Mouse (Mus musculus): Measurements from ENCODE around the gene Chrnb4. TPM values are rescaled to one million over a fixed set of nuclear protein-coding genes. Genes with fewer than 3 reads are reported as not detected.

Chrnb4 gene
- total and polyA plus RNA-seq, 3 experiments: 0.13 to 0.23 TPM; not detected in 1

GRCm38 (mm10) chr9:55031435-55032167 lies 17.0 kb downstream of the Chrnb4 start:
- no peak overlapping the region for H3K4me2 ChIP-seq (ENCODE audit: insufficient read depth, low read depth, poor library complexity, severe bottlenecking)
- H3K9ac ChIP-seq (ENCODE audit: insufficient read depth, low read depth): no peak overlapping the region
- in situ Hi-C loops (cut with MboI; ENCODE audit: low pct_ligation_motif_present, low pct_unique_long_range_greater_than_20kb, low sequenced_read_pairs) (loop anchor here (25.0 kb wide), 1 partner anchor 256 kb away; no protein-coding TSS in a partner anchor), dilution Hi-C loops (cut with MboI; ENCODE audit: extremely low pct_ligation_motif_present, extremely low pct_unique_long_range_greater_than_20kb, low sequenced_read_pairs) (no loop called here)
- TF ChIP-seq KAT2A (IDR thresholded peaks at IDR 0.05; ENCODE audit: insufficient replicate concordance, low read length) (no peak), CHD2 (IDR thresholded peaks at IDR 0.05; ENCODE audit: low read length) (no peak), E2F4 (IDR thresholded peaks at IDR 0.05; ENCODE audit: insufficient replicate concordance, low read depth, low read length) (no peak), SMC3 (IDR thresholded peaks at IDR 0.05; ENCODE audit: low read depth, low read length) (no peak), BHLHE40 (IDR thresholded peaks at IDR 0.05; ENCODE audit: low read depth, low read length) (no peak), CHD1 (IDR thresholded peaks at IDR 0.05; ENCODE audit: low read depth, low read length) (no peak), USF2 (conservative IDR thresholded peaks at IDR 0.05; ENCODE audit: low read depth, low read length) (no peak), MEF2A (IDR thresholded peaks at IDR 0.05; ENCODE audit: borderline replicate concordance, low read depth, low read length) (no peak), ZC3H11A (IDR thresholded peaks at IDR 0.05; ENCODE audit: low read depth, low read length) (no peak), MAZ (IDR thresholded peaks at IDR 0.05; ENCODE audit: low read depth, low read length) (no peak), MAX (IDR thresholded peaks at IDR 0.05; ENCODE audit: low read length) (no peak), ZMIZ1 (IDR thresholded peaks at IDR 0.05; ENCODE audit: low read depth, low read length) (no peak)
- no peak overlapping the region for H3K4me3 ChIP-seq (replicated peaks in 1 of 3; ENCODE audit: low read depth in 2 of 3, low read length in 2 of 3, poor library complexity in 1 of 3)
- peaks cover 3% of the 10 kb centered on the region for H3K27me3 ChIP-seq (replicated peaks)
- no peak for DNase-seq (ENCODE audit: extremely low read depth)
- no peaks in the 10 kb centered on the region for H3K4me1 ChIP-seq (ENCODE audit: control insufficient read depth in 1 of 2, insufficient read depth in 2 of 2)
- H3K9me3 ChIP-seq (replicated peaks; ENCODE audit: low read length): no peaks in the 10 kb centered on the region
- no peaks in the 10 kb centered on the region for H3K36me3 ChIP-seq (replicated peaks in 1 of 2; ENCODE audit: control insufficient read depth in 1 of 2, insufficient read depth in 1 of 2, low read length in 1 of 2)
- H3K79me2 ChIP-seq (replicated peaks; ENCODE audit: control insufficient read depth, extremely low read depth, insufficient read depth, poor library complexity, severe bottlenecking): no peaks in the 10 kb centered on the region
- no peak overlapping the region for H3K27ac ChIP-seq (ENCODE audit: insufficient read depth, low read depth)

DNA sequence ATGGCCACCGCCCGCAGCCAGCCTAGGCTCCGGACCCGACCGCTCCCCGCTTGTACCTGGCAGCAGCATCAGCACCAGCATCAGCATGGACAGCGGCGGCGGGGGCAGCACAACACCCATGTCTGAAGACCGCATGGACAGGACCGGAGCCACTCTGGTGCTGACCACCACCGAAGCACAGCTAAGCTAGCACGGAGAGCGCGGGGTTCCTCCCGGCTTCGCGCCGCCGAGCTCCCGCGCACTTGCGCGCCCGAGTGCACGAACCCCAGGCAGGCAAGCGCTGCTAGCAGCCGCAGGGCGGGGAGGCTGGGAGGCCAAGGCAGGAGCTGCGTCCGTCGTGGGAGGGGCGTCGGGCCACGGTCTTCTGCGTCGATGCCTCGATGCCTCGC lies 22.3 kb downstream of the Chrnb4 start, which contains the start of gene Chrna3:
Gene Chrna3 (minus strand): TSS at position 288 of the 389 bp plus-strand sequence.
- TF ChIP-seq ETS1 (conservative IDR thresholded peaks at IDR 0.05; ENCODE audit: low read depth, low read length): no peak

More for the DNA sequence above, 22.3 kb downstream of the Chrnb4 start, which contains the start of gene Chrna3:
- Histone ChIP-seq H3K79me2 (replicated peaks; ENCODE audit: control insufficient read depth, extremely low read depth, insufficient read depth, poor library complexity, severe bottlenecking) (no peaks in the 10 kb centered on the region), H3K4me2 (ENCODE audit: insufficient read depth, low read depth, poor library complexity, severe bottlenecking) (no peak within 1 kb of the TSS), H3K9me3 (replicated peaks; ENCODE audit: low read length) (no peaks in the 10 kb centered on the region), H3K4me3 (replicated peaks in 1 of 3; ENCODE audit: low read depth in 2 of 3, low read length in 2 of 3, poor library complexity in 1 of 3) (no peak within 1 kb of the TSS), H3K27me3 (replicated peaks) (no peaks in the 10 kb centered on the region), H3K27ac (ENCODE audit: insufficient read depth, low read depth) (no peak within 1 kb of the TSS), H3K9ac (ENCODE audit: insufficient read depth, low read depth) (no peak within 1 kb of the TSS), H3K36me3 (replicated peaks in 1 of 2; ENCODE audit: control insufficient read depth in 1 of 2, insufficient read depth in 1 of 2, low read length in 1 of 2) (no peaks in the 10 kb centered on the region), H3K4me1 (ENCODE audit: control insufficient read depth in 1 of 2, insufficient read depth in 2 of 2) (peaks cover 0 to 12% of the 10 kb centered on the region in 2 experiments; a peak in 2 of 4 replicates)
- dilution Hi-C loops (cut with MboI; ENCODE audit: extremely low pct_ligation_motif_present, extremely low pct_unique_long_range_greater_than_20kb, low sequenced_read_pairs): no loop called here
- DNase-seq (ENCODE audit: extremely low read depth): no peak
- in situ Hi-C loops (cut with MboI; ENCODE audit: low pct_ligation_motif_present, low pct_unique_long_range_greater_than_20kb, low sequenced_read_pairs): loop anchor here (25.0 kb wide), 1 partner anchor 261 kb away; no protein-coding TSS in a partner anchor

Measured in CH12.LX (cell line).